Mouse (Mus musculus) kidney, embryonic 16.5 days (tissue): ENCODE measurements around the gene 1110032F04Rik. TPM values are rescaled to one million over a fixed set of nuclear protein-coding genes. Genes with fewer than 3 reads are reported as not detected.
A peak's percentile ranks its signal among the peaks of the same experiment; 100 is the strongest.
"Not testable (repeated sequence)": the region's sequence is repeated elsewhere in the genome, so short reads cannot be mapped to it uniquely, and the experiment has no call there.

ENCODE experiments used
- ATAC-seq: fragments of 200-750 bp; cut with Nextera tagmentation; 2 replicates; pipeline ENCODE4 v1.8.0; 2017; ENCODE audit warnings: moderate TSS enrichment; ENCODE audit not compliant: low FRiP score, low TSS enrichment
- H3K27ac ChIP-seq: fragments of 300-500 bp; sonication (generic); 2 replicates; pipeline ENCODE4 v1.5.1; 2014; ENCODE audit warnings: low read length
- H3K27me3 ChIP-seq: fragments of 300-500 bp; sonication (generic); 2 replicates; pipeline ENCODE4 v1.6.1; 2014; ENCODE audit warnings: low read length, control low read depth, mixed read lengths; ENCODE audit not compliant: insufficient read depth
- H3K36me3 ChIP-seq: fragments of 300-500 bp; sonication (generic); 2 replicates; pipeline ENCODE4 v1.6.1; 2014; ENCODE audit warnings: low read length, control low read depth, mixed read lengths; ENCODE audit not compliant: insufficient read depth
- H3K4me1 ChIP-seq: fragments of 300-500 bp; sonication (generic); 2 replicates; pipeline ENCODE4 v1.6.1; 2014; ENCODE audit warnings: low read length, control low read depth, mixed read lengths; ENCODE audit not compliant: insufficient read depth
- H3K4me2 ChIP-seq: fragments of 300-500 bp; sonication (generic); replicated peaks from 2 replicates; pipeline ENCODE4 v1.6.1; 2014; ENCODE audit warnings: low read depth, low read length
- H3K4me3 ChIP-seq: fragments of 300-500 bp; sonication (generic); 2 replicates; pipeline ENCODE4 v1.5.1; 2014; ENCODE audit warnings: mild to moderate bottlenecking, low read length
- H3K9ac ChIP-seq: fragments of 300-500 bp; sonication (generic); replicated peaks from 2 replicates; pipeline ENCODE4 v1.6.1; 2014; ENCODE audit warnings: low read length
- H3K9me3 ChIP-seq: fragments of 300-500 bp; sonication (generic); 2 replicates; pipeline ENCODE4 v1.6.1; 2016; ENCODE audit warnings: low read length, control low read depth
- WGBS: fragments of 180-500 bp; shearing (Covaris S2); extraction: QIAGEN DNeasy Blood & Tissue Kit; methylation state at CpG from one replicate; pipeline ENCODE4 v1.1.7; 2014; 5-methylcytosine and 5-hydroxymethylcytosine counted together
- polyA plus RNA-seq: library from polyadenylated mRNA; unstranded; fragments of >200 nt; fragmentation: Nextera tagmentation; extraction: Ambion mirVana; gene quantifications from 2 replicates; pipeline ENCODE4 v1.2.1, GENCODE M21; 2015

Gene 1110032F04Rik
- polyA plus RNA-seq, 1 experiment from 2014 or later = 4.0 TPM

- not testable (repeated sequence) for H3K36me3 ChIP-seq, H3K4me1 ChIP-seq, H3K9ac ChIP-seq, H3K4me2 ChIP-seq, H3K27me3 ChIP-seq, H3K9me3 ChIP-seq, H3K27ac ChIP-seq, H3K4me3 ChIP-seq
- peak; percentile 51; the same call in 1 of the 2 replicates for ATAC-seq
- 90% methylated on average over 19 of the region's 20 CpGs for WGBS
Measured at GRCm38 (mm10) chr3:68902636-68903035, 33.2 kb downstream of the 1110032F04Rik start.

- H3K4me1 ChIP-seq = no peaks in the 10 kb centered on the region
- H3K9me3 ChIP-seq = no peaks in the 10 kb centered on the region
- H3K36me3 ChIP-seq = 0 out of 2 replicates have a peak, but pooled peaks cover 3% of the 10 kb centered on the region
- no peak for ATAC-seq
- no peak overlapping the region for H3K27ac ChIP-seq
- no peak overlapping the region for H3K4me3 ChIP-seq
- no peaks in the 10 kb centered on the region for H3K27me3 ChIP-seq
- 84% methylated on average over 2 of the region's 2 CpGs for WGBS
- H3K9ac ChIP-seq = no peak overlapping the region
- H3K4me2 ChIP-seq = no peak overlapping the region
Measured at GRCm38 (mm10) chr3:68904902-68905778, 35.8 kb downstream of the 1110032F04Rik start.

- Histone ChIP-seq H3K9me3 (no peaks in the 10 kb centered on the region), H3K36me3 (0 out of 2 replicates have a peak, but pooled peaks cover 5% of the 10 kb centered on the region), H3K4me3 (no peak overlapping the region), H3K27ac (no peak overlapping the region), H3K4me1 (no peaks in the 10 kb centered on the region), H3K27me3 (no peaks in the 10 kb centered on the region), H3K4me2 (no peak overlapping the region), H3K9ac (no peak overlapping the region)
- 88% methylated on average over 4 of the region's 4 CpGs for WGBS
- no peak for ATAC-seq
Measured at GRCm38 (mm10) chr3:68907509-68907908, 38.1 kb downstream of the 1110032F04Rik start.

Other genes starting within 250 kb of the 1110032F04Rik start
- gene Il12a, start 178.9 kb upstream of the 1110032F04Rik start, polyA plus RNA-seq = 0.41 TPM in 1 of 2 replicates, not detected in the other
- gene Ift80, start 135.0 kb downstream of the 1110032F04Rik start, polyA plus RNA-seq = 18.8 and 20.1 TPM in 2 replicates
- 153 and 173 TPM in 2 replicates for gene Smc4, start 135.2 kb downstream of the 1110032F04Rik start, polyA plus RNA-seq
- gene Trim59, start 175.2 kb downstream of the 1110032F04Rik start, polyA plus RNA-seq = 115 and 129 TPM in 2 replicates